Mouse (Mus musculus): ENCODE measurements around the gene Dmwd. TPM values are rescaled to one million over a fixed set of nuclear protein-coding genes. Genes with fewer than 3 reads are reported as not detected.

The Dmwd gene
- polyA plus RNA-seq, 1 experiment from 2014 or later: 35.8 TPM

DNA sequence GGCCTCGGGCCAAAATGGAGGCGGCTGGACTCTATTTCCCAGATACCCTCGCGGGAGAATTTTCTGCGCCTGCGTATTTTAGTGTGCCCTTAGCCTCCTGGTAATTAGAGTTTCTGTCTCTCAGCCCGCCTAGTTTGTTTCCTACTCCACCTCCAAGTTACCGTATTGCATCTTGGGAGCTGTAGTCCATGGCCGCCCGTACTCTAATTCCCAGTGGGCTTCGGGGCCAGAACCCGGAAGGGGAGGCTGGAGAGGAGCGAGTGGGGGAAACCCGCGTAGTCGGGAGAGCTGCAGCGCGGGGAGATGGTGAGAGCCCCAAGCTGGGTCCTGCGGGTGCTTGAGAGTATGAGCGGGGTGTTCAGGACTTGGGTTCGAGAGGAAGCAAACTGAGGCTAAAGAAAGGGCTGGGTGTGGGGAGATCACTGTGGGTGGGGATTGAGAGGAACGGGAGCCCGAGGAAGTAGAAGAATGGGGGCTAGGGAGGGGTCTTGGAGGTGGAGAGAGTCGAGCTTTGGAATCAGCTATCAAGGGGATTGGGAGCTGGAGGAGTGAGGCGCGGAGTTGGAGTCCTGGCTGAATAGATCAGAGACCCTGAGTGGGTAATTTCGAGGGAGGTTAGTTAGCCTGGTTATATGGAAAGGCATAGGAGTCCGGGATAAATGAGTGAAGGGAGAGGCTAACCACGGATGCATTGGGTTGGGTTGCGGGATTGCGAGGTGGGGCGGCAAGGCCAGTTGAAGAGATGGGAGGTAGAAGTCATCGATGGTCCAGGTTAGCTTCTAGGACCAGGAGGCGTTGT is 43.8 kb downstream of the Dmwd start, which contains the start of gene Fbxo46:
TSS of gene Fbxo46 (plus strand) at position 229 of the 799 bp plus-strand sequence.
- H3K4me1 ChIP-seq: peaks cover 34% of the 10 kb centered on the region
- H3K9ac ChIP-seq (replicated peaks): peak within 1 kb of the TSS; percentile 79
- peak within 1 kb of the TSS; percentile 59 for H3K4me3 ChIP-seq (replicated peaks)
- WGBS: 2% methylated on average over 34 of the region's 34 CpGs
- peak; percentile 90 for ATAC-seq (ENCODE audit: low FRiP score)
- H3K27ac ChIP-seq (replicated peaks): peak within 1 kb of the TSS; percentile 71
- H3K36me3 ChIP-seq: no peaks in the 10 kb centered on the region
- H3K4me2 ChIP-seq: peak within 1 kb of the TSS; percentile 83
- H3K9me3 ChIP-seq (replicated peaks): no peaks in the 10 kb centered on the region
- H3K27me3 ChIP-seq (replicated peaks): no peaks in the 10 kb centered on the region

DNA sequence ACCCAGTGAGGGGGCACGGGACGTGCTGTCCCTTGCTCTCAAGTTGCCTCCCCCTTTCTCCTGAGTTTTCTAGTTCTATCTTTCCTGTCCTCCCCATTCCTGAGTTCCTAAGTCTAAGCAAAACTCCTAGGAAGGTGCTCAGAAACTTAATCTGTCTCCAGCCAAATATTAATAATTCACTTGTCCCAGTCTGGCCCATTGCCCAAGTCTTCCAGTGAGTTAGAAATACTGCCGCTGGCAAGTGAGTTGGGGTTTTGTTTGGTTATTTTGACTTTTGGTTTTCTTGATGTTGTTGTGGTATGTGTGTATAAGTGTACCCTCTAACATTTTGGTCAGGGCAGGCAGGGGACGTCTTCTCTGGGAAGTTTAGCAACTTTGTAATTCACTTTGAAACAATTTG is 45.7 kb downstream of the Dmwd start:
- no peaks in the 10 kb centered on the region for H3K36me3 ChIP-seq
- no peaks in the 10 kb centered on the region for H3K27me3 ChIP-seq (replicated peaks)
- no peak overlapping the region for H3K27ac ChIP-seq (replicated peaks)
- no peak overlapping the region for H3K4me2 ChIP-seq
- whole genome bisulfite sequencing: 97% methylated on average over 4 of the region's 4 CpGs
- no peak overlapping the region for H3K4me3 ChIP-seq (replicated peaks)
- ATAC-seq (ENCODE audit: low FRiP score): no peak
- no peaks in the 10 kb centered on the region for H3K9me3 ChIP-seq (replicated peaks)
- H3K4me1 ChIP-seq: peaks cover 34% of the 10 kb centered on the region
- no peak overlapping the region for H3K9ac ChIP-seq (replicated peaks)

DNA sequence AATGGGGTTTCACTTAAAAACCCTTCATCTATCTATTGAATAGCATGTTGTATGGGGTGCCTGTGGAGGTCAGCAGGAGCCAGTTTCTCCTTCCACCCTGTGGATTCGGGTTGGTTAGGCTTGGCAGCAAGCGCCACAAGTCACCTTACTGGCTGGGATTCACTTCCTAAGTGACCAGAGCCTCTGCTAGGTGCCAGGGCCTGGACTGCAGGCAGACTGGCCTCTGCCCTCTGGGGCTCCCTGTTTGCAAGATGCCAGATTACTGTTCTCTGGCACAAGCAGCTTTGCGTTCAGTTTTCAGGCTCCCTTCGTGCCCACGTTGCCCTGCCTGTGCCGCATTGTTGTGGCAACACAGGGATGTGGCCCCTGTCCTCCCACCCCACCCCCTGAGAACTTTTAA is 48.7 kb downstream of the Dmwd start:
- H3K4me2 ChIP-seq: no peak overlapping the region

DNA sequence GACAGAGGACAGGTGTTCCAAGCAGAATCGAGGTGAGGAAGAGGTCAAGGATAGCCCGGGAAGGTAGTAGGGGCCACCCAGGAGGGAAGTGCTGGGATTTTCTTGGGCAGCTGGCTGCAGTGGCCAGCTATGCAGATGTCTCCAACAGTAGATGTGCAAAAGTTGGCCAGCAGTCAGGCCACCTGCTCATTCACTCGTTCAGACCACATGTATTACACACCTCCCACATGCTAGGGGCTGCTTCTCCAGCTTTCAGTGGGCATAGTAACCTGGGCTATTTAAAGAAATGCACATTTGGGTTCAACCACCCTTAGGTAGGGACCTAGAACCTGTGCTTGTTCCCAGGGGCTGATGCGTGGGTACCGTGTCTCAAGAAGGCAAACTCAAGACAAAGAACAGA is 51.7 kb downstream of the Dmwd start:
- Histone ChIP-seq H3K9me3 (replicated peaks) (no peaks in the 10 kb centered on the region), H3K27ac (replicated peaks) (no peak overlapping the region), H3K4me2 (no peak overlapping the region), H3K27me3 (replicated peaks) (no peaks in the 10 kb centered on the region), H3K4me3 (replicated peaks) (no peak overlapping the region), H3K36me3 (no peaks in the 10 kb centered on the region), H3K9ac (replicated peaks) (no peak overlapping the region), H3K4me1 (peaks cover 18% of the 10 kb centered on the region)
- 94% methylated on average over 5 of the region's 5 CpGs for WGBS
- ATAC-seq (ENCODE audit: low FRiP score): no peak

More for the DNA sequence above, 48.7 kb downstream of the Dmwd start:
- Histone ChIP-seq H3K27me3 (replicated peaks) (no peaks in the 10 kb centered on the region), H3K9ac (replicated peaks) (no peak overlapping the region), H3K9me3 (replicated peaks) (no peaks in the 10 kb centered on the region), H3K4me1 (peaks cover 19% of the 10 kb centered on the region), H3K36me3 (no peaks in the 10 kb centered on the region), H3K4me3 (replicated peaks) (no peak overlapping the region), H3K27ac (replicated peaks) (no peak overlapping the region)
- ATAC-seq (ENCODE audit: low FRiP score): no peak
- 89% methylated on average over 6 of the region's 6 CpGs for WGBS

DNA sequence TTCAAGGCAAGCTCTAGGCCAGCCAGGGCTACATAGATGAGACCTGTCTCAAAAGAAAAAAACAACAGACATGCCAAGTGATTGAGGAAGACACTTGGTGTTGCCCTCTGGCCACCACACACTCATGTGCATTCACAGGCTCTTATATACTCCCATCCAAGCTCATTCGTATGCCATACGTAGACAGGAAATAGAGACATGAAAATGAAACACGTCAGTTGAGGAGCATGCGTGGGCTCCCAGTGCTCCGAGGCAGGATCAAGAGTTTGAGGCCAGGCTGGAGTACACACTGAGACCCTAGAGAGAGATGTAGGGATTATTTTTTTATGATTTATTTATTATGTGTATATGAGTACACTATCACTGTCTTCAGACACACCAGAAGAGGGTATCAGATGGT is 53.4 kb downstream of the Dmwd start:
- whole genome bisulfite sequencing: 95% methylated on average over 5 of the region's 5 CpGs
- H3K4me1 ChIP-seq: peaks cover 19% of the 10 kb centered on the region
- no peak overlapping the region for H3K27ac ChIP-seq (replicated peaks)
- H3K27me3 ChIP-seq (replicated peaks): no peaks in the 10 kb centered on the region
- H3K36me3 ChIP-seq: no peaks in the 10 kb centered on the region
- ATAC-seq (ENCODE audit: low FRiP score): no peak
- H3K4me3 ChIP-seq (replicated peaks): no peak overlapping the region
- H3K4me2 ChIP-seq: no peak overlapping the region
- H3K9ac ChIP-seq (replicated peaks): no peak overlapping the region
- H3K9me3 ChIP-seq (replicated peaks): no peaks in the 10 kb centered on the region

DNA sequence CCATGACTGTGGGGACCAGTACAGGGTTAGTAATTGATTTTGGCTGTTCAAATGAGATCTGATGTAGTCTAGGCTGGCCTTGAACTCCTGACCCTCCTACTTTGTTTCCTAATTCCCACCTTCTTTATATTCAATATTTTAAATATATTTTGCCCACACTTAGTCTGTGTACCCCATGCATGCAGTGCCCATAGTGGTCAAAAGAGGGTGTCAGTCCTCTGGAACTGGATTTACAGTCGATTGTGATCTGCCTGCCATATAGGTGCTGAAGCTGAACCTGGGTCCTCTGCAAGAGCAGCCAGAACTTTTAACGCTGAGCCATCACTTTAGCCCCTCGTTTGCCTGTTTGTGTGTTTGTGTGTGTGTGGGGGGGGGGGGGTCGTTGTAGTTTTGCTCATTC is 54.6 kb downstream of the Dmwd start:
- Histone ChIP-seq H3K9me3 (replicated peaks) (no peaks in the 10 kb centered on the region), H3K36me3 (peaks cover 6% of the 10 kb centered on the region), H3K9ac (replicated peaks) (peak overlapping the region; percentile 43), H3K4me1 (peaks cover 19% of the 10 kb centered on the region), H3K4me2 (peak overlapping the region; percentile 66), H3K4me3 (replicated peaks) (peak overlapping the region; percentile 50), H3K27me3 (replicated peaks) (no peaks in the 10 kb centered on the region), H3K27ac (replicated peaks) (peak overlapping the region; percentile 90)
- 24% methylated on average over 4 of the region's 4 CpGs for WGBS
- ATAC-seq (ENCODE audit: low FRiP score): no peak

DNA sequence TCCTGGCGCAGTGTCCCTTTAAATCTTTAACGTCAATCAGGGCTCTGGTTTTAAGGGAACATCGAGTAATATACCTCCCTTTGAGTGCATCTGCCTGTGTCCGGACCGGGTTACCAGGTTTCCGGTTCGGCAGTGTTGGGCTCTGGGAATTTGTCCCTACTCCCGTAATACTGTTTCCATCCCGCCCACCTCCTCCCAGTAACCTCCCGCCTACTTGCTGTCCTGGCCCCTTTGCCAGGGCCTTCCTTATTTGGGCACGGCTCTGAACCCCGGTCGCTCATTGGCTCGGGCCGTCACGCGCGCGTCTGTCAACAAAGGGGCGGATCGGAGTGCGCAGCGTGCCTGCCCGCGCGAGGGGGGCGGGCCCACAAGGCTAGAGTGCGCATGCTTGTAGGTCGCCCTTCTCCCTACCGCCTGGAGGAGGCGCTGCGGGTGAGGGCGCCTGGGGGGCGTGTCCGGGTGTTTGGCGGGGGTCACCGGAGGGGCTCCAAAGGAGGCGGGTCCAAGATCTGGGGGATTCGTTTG is 55.4 kb downstream of the Dmwd start:
- WGBS: 0% methylated on average over 39 of the region's 39 CpGs
- Histone ChIP-seq H3K4me2 (peak overlapping the region; percentile 66), H3K4me3 (replicated peaks) (peak overlapping the region; percentile 50), H3K9ac (replicated peaks) (peak overlapping the region; percentile 52), H3K27me3 (replicated peaks) (no peaks in the 10 kb centered on the region), H3K4me1 (peaks cover 19% of the 10 kb centered on the region), H3K9me3 (replicated peaks) (no peaks in the 10 kb centered on the region), H3K36me3 (peaks cover 13% of the 10 kb centered on the region), H3K27ac (replicated peaks) (peak overlapping the region; percentile 90)
- ATAC-seq (ENCODE audit: low FRiP score): peak; percentile 98

Small RNA genes within 50 kb of the gene (microRNA-seq; reads per million reads assigned to microRNA genes)
- 0.52 reads per million for gene Mir3100

Other genes with a start within 250 kb of the Dmwd start
- 0.51 and 0.70 TPM in 2 replicates for gene Mill2, start 236.3 kb upstream of the Dmwd start, polyA plus RNA-seq (2015; fragmentation: Nextera tagmentation; extraction: Ambion mirVana)
- gene Pglyrp1, start 204.9 kb upstream of the Dmwd start, polyA plus RNA-seq (2015; fragmentation: Nextera tagmentation; extraction: Ambion mirVana): 19.2 and 26.6 TPM in 2 replicates
- 29.9 and 31.9 TPM in 2 replicates for gene Ccdc61, start 165.8 kb upstream of the Dmwd start, polyA plus RNA-seq (2015; fragmentation: Nextera tagmentation; extraction: Ambion mirVana)
- gene Nova2, start 150.3 kb upstream of the Dmwd start, polyA plus RNA-seq (2015; fragmentation: Nextera tagmentation; extraction: Ambion mirVana): 9.4 and 10.6 TPM in 2 replicates
- 0.84 and 0.93 TPM in 2 replicates for gene Nanos2, start 88.8 kb upstream of the Dmwd start, polyA plus RNA-seq (2015; fragmentation: Nextera tagmentation; extraction: Ambion mirVana)
- gene Mypop, start 85.0 kb upstream of the Dmwd start, polyA plus RNA-seq (2015; fragmentation: Nextera tagmentation; extraction: Ambion mirVana): 7.6 and 8.0 TPM in 2 replicates
- gene Irf2bp1, start 72.2 kb upstream of the Dmwd start, polyA plus RNA-seq (2015; fragmentation: Nextera tagmentation; extraction: Ambion mirVana): 28.4 and 28.6 TPM in 2 replicates
- gene Foxa3, start 52.7 kb upstream of the Dmwd start, polyA plus RNA-seq (2015; fragmentation: Nextera tagmentation; extraction: Ambion mirVana): 0.31 and 1.3 TPM in 2 replicates
- gene Sympk, start 51.9 kb upstream of the Dmwd start, polyA plus RNA-seq (2015; fragmentation: Nextera tagmentation; extraction: Ambion mirVana): 26.4 and 28.3 TPM in 2 replicates
- 0.24 TPM in 1 of 2 replicates, not detected in the other for gene Rsph6a, start 21.5 kb upstream of the Dmwd start, polyA plus RNA-seq (2015; fragmentation: Nextera tagmentation; extraction: Ambion mirVana)
- 10.0 and 14.9 TPM in 2 replicates for gene Dmpk, start 7.6 kb downstream of the Dmwd start, polyA plus RNA-seq (2015; fragmentation: Nextera tagmentation; extraction: Ambion mirVana)
- gene Six5, start 18.4 kb downstream of the Dmwd start, polyA plus RNA-seq (2015; fragmentation: Nextera tagmentation; extraction: Ambion mirVana): 1.8 and 3.1 TPM in 2 replicates
- gene Gm4969, start 42.1 kb downstream of the Dmwd start, polyA plus RNA-seq (2015; fragmentation: Nextera tagmentation; extraction: Ambion mirVana): 7.5 and 8.2 TPM in 2 replicates
- gene Fbxo46, start 43.6 kb downstream of the Dmwd start, polyA plus RNA-seq (2015; fragmentation: Nextera tagmentation; extraction: Ambion mirVana): 15.5 and 17.0 TPM in 2 replicates
- 21.7 and 24.5 TPM in 2 replicates for gene Qpctl, start 73.1 kb downstream of the Dmwd start, polyA plus RNA-seq (2015; fragmentation: Nextera tagmentation; extraction: Ambion mirVana)
- gene Snrpd2, start 73.5 kb downstream of the Dmwd start, polyA plus RNA-seq (2015; fragmentation: Nextera tagmentation; extraction: Ambion mirVana): 122 and 124 TPM in 2 replicates
- gene Gipr, start 89.9 kb downstream of the Dmwd start, polyA plus RNA-seq (2015; fragmentation: Nextera tagmentation; extraction: Ambion mirVana): 1.2 and 2.1 TPM in 2 replicates
- gene Eml2, start 100.2 kb downstream of the Dmwd start, polyA plus RNA-seq (2015; fragmentation: Nextera tagmentation; extraction: Ambion mirVana): 11.6 and 13.3 TPM in 2 replicates
- 3.1 and 3.3 TPM in 2 replicates for gene Gpr4, start 136.3 kb downstream of the Dmwd start, polyA plus RNA-seq (2015; fragmentation: Nextera tagmentation; extraction: Ambion mirVana)
- gene Opa3, start 152.1 kb downstream of the Dmwd start, polyA plus RNA-seq (2015; fragmentation: Nextera tagmentation; extraction: Ambion mirVana): 37.8 and 37.9 TPM in 2 replicates
- gene Vasp, start 195.6 kb downstream of the Dmwd start, polyA plus RNA-seq (2015; fragmentation: Nextera tagmentation; extraction: Ambion mirVana): 40.9 and 55.5 TPM in 2 replicates
- 1.3 TPM in 2 replicates for gene Ppm1n, start 203.8 kb downstream of the Dmwd start, polyA plus RNA-seq (2015; fragmentation: Nextera tagmentation; extraction: Ambion mirVana)
- gene Rtn2, start 206.4 kb downstream of the Dmwd start, polyA plus RNA-seq (2015; fragmentation: Nextera tagmentation; extraction: Ambion mirVana): 105 and 121 TPM in 2 replicates
- gene Fosb, start 233.8 kb downstream of the Dmwd start, polyA plus RNA-seq (2015; fragmentation: Nextera tagmentation; extraction: Ambion mirVana): 0.09 and 0.18 TPM in 2 replicates